Mouse (Mus musculus) lung, postnatal 0 days (tissue): ENCODE measurements at regions not wholly inside any gene's neighbourhood (a gene's known extent, or its start where the extent isn't known, plus 50 kb on each side); places are given as distances from the start of the nearest gene placed in this dataset.
"Not testable (repeated sequence)": the region's sequence is repeated elsewhere in the genome, so short reads cannot be mapped to it uniquely, and the experiment has no call there.

Source experiments
- ATAC-seq: fragments of 200-750 bp; cut with Nextera tagmentation; 2 replicates; pipeline ENCODE4 v1.8.0; 2017; ENCODE audit warnings: moderate library complexity
- DNase-seq: peaks from one replicate; pipeline ENCODE4 v3.0.0-alpha.2; 2016; ENCODE audit warnings: low spot score
- H3K27ac ChIP-seq: fragments of 300-500 bp; sonication (generic); 2 replicates; pipeline ENCODE4 v1.5.1; 2014; ENCODE audit warnings: antibody characterized with exemption, mild to moderate bottlenecking, low read length, mixed read lengths
- H3K27me3 ChIP-seq: fragments of 300-500 bp; sonication (generic); replicated peaks from 2 replicates; pipeline ENCODE4 v1.6.1; 2014; ENCODE audit warnings: low read length, mixed read lengths; ENCODE audit not compliant: insufficient read depth
- H3K36me3 ChIP-seq: fragments of 300-500 bp; sonication (generic); 2 replicates; pipeline ENCODE4 v1.6.1; 2014; ENCODE audit warnings: low read length, mixed read lengths; ENCODE audit not compliant: insufficient read depth
- H3K4me1 ChIP-seq: fragments of 300-500 bp; sonication (generic); 2 replicates; pipeline ENCODE4 v1.6.1; 2014; ENCODE audit warnings: antibody characterized with exemption, low read depth, low read length, mixed read lengths; ENCODE audit not compliant: insufficient read depth
- H3K4me2 ChIP-seq: fragments of 300-500 bp; sonication (generic); replicated peaks from 2 replicates; pipeline ENCODE4 v1.6.1; 2014; ENCODE audit warnings: low read depth, mild to moderate bottlenecking, low read length, moderate library complexity, mixed read lengths
- H3K4me3 ChIP-seq: fragments of 300-500 bp; sonication (generic); 2 replicates; pipeline ENCODE4 v1.5.1; 2014; ENCODE audit warnings: low read depth, low read length
- H3K9ac ChIP-seq: fragments of 300-500 bp; sonication (generic); replicated peaks from 2 replicates; pipeline ENCODE4 v1.6.1; 2014; ENCODE audit warnings: low read depth, mild to moderate bottlenecking
- H3K9me3 ChIP-seq: fragments of 300-500 bp; sonication (generic); 2 replicates; pipeline ENCODE4 v1.6.1; 2016; ENCODE audit warnings: low read length, mixed read lengths
- CTCF ChIP-seq: IDR thresholded peaks from 2 replicates; pipeline ENCODE4 v1.5.1; 2016; ENCODE audit warnings: antibody characterized with exemption, mild to moderate bottlenecking
- EP300 ChIP-seq: IDR thresholded peaks from 2 replicates; pipeline ENCODE4 v1.6.1; 2016; ENCODE audit warnings: antibody characterized with exemption, mild to moderate bottlenecking, control low read depth
- WGBS: fragments of 180-500 bp; shearing (Covaris S2); extraction: QIAGEN DNeasy Blood & Tissue Kit; methylation state at CpG from one replicate; pipeline ENCODE4 v1.1.7; 2014; 5-methylcytosine and 5-hydroxymethylcytosine counted together

DNA sequence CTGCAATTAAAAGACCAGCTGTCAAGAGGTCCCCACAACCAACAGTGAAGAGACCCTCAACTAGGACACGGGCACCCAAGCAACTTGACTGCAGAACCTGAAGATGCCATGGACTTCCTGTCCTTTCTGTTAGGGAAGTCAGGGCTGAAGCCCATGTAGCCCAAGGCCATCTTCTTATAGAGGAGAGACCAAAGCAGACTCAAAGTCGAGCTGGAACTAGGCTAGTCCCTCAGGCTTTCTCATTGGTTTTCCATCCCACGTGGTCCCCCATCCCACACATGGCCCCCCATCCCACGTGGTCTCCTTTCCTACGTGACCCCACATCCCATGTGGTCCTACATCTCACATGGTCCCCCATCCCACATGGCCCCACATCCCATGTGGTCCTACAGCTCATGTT is 125.1 kb upstream of the Haao start:
- Histone ChIP-seq H3K4me1 (0 out of 2 replicates have a peak, but pooled peaks cover 2% of the 10 kb centered on the region), H3K9ac (no peak overlapping the region), H3K4me3 (no peak overlapping the region), H3K9me3 (no peaks in the 10 kb centered on the region), H3K27ac (no peak overlapping the region), H3K36me3 (no peaks in the 10 kb centered on the region), H3K4me2 (no peak overlapping the region), H3K27me3 (no peaks in the 10 kb centered on the region)
- ATAC-seq (no peak), DNase-seq (no peak)
- TF ChIP-seq CTCF (no peak), EP300 (no peak)
- WGBS: 89% methylated on average over 5 of the region's 5 CpGs

DNA sequence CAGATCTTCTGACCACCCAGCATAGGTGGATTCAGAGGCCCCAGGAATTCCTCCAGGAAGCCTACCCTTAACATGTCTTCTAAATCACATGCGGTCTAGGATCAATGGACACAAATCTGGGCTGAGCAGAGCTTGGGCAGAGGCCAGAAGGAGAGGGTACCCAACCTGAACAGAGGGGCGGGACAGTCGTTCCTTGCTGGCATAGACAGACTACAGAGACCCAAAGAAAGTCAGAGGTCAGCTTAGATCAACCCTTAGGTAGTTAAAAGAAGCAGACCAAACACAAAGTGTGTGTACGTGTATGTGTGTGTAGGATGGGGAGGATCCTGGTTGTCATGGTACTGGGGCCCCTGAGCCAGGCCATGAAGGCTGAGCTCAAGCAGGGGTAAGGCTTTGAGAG is 124.7 kb upstream of the Haao start:
- DNase-seq (no peak), ATAC-seq (no peak)
- H3K27me3 ChIP-seq: no peaks in the 10 kb centered on the region
- TF ChIP-seq EP300 (no peak), CTCF (no peak)
- no peaks in the 10 kb centered on the region for H3K36me3 ChIP-seq
- WGBS: 72% methylated on average over 4 of the region's 4 CpGs
- no peak overlapping the region for H3K9ac ChIP-seq
- H3K4me3 ChIP-seq: no peak overlapping the region
- H3K4me2 ChIP-seq: no peak overlapping the region
- H3K27ac ChIP-seq: no peak overlapping the region
- H3K4me1 ChIP-seq: 0 out of 2 replicates have a peak, but pooled peaks cover 2% of the 10 kb centered on the region
- H3K9me3 ChIP-seq: no peaks in the 10 kb centered on the region

DNA sequence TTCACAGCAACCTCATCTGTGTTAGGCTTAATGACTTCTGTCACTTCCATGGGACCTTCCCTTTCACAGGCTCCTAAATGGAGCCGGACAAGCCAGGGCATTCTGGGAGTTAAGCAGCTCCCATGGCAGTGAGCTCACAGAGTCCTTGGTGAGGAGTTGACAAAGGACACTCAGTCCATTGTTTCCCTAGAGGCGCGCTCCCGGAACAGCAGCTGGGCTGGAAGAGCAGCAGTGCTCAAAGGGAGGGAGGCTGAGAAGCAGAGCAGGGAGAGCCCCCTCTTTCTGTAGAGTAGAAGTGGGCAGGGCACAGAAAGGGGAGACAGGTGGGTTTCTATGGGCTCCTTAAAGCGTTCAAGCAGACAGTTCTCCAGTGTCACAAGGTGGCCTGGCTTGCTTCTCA is 124.3 kb upstream of the Haao start:
- Histone ChIP-seq H3K4me1 (0 out of 2 replicates have a peak, but pooled peaks cover 2% of the 10 kb centered on the region), H3K4me3 (no peak overlapping the region), H3K9me3 (no peaks in the 10 kb centered on the region), H3K4me2 (no peak overlapping the region), H3K36me3 (no peaks in the 10 kb centered on the region), H3K27ac (no peak overlapping the region), H3K9ac (no peak overlapping the region), H3K27me3 (no peaks in the 10 kb centered on the region)
- peak; percentile 46 for DNase-seq
- TF ChIP-seq EP300: no peak
- peak; percentile 51 for TF ChIP-seq CTCF
- ATAC-seq: peak; percentile 61; the same call in 1 of the 2 replicates
- WGBS: 30% methylated on average over 5 of the region's 5 CpGs

DNA sequence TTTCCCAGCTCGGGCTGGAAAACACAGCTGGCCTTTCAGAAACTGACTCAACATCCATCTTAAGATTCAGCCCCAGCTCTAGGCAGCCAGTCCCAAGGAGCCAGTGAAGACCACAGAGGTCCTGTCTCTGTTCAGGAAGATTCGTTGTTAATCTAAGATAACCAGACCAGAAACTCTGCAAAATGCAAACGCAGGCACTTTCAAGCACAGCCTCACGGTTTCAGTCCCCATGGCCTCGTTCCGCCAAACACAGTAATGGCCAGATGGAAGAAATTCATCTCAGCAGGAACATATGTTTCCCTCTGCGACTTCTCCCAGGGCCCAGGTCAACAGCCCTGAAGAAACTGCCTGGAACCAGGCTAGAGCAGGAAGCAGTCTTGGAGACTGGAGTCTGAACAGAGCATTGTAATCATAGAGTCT is 121.7 kb upstream of the Haao start:
- no peak overlapping the region for H3K9ac ChIP-seq
- H3K27ac ChIP-seq: no peak overlapping the region
- H3K4me3 ChIP-seq: no peak overlapping the region
- 49% methylated on average over 7 of the region's 7 CpGs for WGBS
- ATAC-seq (no peak), DNase-seq (no peak)
- no peak overlapping the region for H3K4me2 ChIP-seq
- H3K9me3 ChIP-seq: no peaks in the 10 kb centered on the region
- no peaks in the 10 kb centered on the region for H3K36me3 ChIP-seq
- H3K27me3 ChIP-seq: no peaks in the 10 kb centered on the region
- TF ChIP-seq CTCF (no peak), EP300 (no peak)
- H3K4me1 ChIP-seq: 0 out of 2 replicates have a peak, but pooled peaks cover 2% of the 10 kb centered on the region

DNA sequence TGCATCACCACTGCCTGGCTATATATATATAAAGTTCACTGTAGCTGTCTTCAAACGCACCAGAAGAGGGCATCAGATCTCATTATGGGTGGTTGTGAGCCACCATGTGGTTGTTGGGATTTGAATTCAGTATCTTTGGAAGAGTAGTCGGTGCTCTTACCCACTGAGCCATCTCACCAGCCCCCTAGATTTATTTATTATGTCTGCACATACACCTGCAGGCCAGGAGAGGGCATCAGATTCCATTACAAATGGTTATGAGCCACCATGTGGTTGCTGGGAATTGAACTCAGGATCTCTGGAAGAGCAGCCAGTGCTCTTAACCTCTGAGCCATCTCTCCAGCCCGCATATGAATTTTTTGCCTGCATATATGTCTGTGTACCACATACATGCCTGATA is 120.4 kb upstream of the Haao start:
- 95% methylated on average over 3 of the region's 3 CpGs for WGBS
- not testable (repeated sequence) for ATAC-seq, H3K27ac ChIP-seq, H3K4me1 ChIP-seq, DNase-seq, H3K9me3 ChIP-seq, H3K27me3 ChIP-seq, H3K9ac ChIP-seq, H3K36me3 ChIP-seq, H3K4me3 ChIP-seq, H3K4me2 ChIP-seq
- TF ChIP-seq CTCF: peak; percentile 37

DNA sequence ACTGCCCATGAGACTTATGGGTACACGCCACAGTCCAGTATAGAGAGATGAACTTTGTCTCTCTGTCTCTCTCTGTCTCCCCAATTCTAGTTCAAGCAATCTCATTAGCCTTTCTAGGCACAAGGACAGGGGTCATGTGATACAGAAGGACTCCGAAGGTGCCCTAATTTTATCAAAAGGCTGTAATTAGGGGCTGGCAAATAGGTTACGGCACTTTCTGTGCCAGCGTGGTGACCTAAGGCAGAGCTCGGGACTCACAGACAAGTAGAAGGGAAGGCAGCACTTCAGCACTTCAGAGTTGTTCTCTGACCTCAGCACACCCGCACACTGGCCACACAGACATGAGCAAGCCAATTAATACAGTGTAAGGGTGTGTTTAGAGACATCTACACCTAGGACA is 119.2 kb upstream of the Haao start:
- Histone ChIP-seq H3K27me3 (no peaks in the 10 kb centered on the region), H3K9ac (no peak overlapping the region), H3K9me3 (no peaks in the 10 kb centered on the region), H3K4me1 (no peaks in the 10 kb centered on the region; the same call in 1 of the 2 replicates), H3K4me2 (no peak overlapping the region), H3K36me3 (no peaks in the 10 kb centered on the region), H3K4me3 (no peak overlapping the region), H3K27ac (no peak overlapping the region)
- no peak for DNase-seq
- 91% methylated on average over 6 of the region's 6 CpGs for WGBS
- TF ChIP-seq CTCF (no peak), EP300 (no peak)
- ATAC-seq: no peak
